Mouse (Mus musculus) inflammation-experienced regulatory T-cells, adult 6 months (primary cell): Measurements from ENCODE around the gene Plch2. TPM values are rescaled to one million over a fixed set of nuclear protein-coding genes. Genes with fewer than 3 reads are reported as not detected.
"Not testable (repeated sequence)": the region's sequence is repeated elsewhere in the genome, so short reads cannot be mapped to it uniquely, and the experiment has no call there.

Source experiments
- ATAC-seq: one replicate; pipeline ENCODE4 v1.8.0; 2017
- polyA plus RNA-seq, 3 experiments: library from polyadenylated mRNA; unstranded; fragments of 100-300 nt; shearing (Covaris generic); gene quantifications; one replicate each; pipeline ENCODE4 v1.2.1; 2017

Gene Plch2
- polyA plus RNA-seq = not detected

DNA sequence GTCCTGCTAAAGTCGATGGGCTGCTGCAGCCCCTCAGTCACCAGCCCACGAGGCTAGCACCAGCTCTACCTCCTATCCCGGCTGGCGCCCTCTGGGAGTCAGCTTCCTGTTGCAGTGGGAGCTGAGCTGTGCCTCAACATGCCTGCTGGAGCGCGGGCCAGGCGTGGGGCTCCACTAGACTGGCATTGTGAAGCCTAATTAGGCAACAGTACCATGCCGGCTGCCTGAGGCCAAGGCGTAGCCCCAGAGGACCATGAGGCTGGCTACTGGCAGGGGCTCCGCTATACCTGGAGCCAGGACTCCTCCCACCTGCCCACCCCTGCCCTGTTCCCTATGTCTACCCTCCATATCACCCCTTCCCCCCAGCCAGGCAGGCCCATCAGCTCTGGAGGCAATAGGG is at the start of gene Plch2:
Gene Plch2 (minus strand): TSS at position 61 of the 400 bp plus-strand sequence.
- ATAC-seq = no peak

DNA sequence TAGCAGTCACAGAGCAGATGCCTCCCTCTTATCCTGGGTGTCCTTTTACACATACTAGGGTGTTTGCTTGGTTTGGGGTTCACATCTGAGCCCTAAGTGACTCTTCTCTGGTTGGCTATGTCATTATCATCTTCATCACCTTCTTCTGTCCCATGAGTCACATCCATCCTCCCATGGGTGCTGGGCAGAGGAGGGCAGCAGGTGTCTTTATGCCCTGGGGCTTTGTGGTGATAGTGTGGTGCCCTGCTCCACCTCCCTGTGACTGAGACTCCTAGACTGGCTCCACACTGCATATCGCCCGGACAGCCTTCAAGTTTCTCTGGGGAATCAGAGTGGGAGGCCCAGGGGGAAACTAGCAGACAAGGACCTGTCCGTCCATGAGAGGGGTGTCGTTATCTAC is 42.0 kb upstream of the Plch2 start:
- ATAC-seq = no peak

DNA sequence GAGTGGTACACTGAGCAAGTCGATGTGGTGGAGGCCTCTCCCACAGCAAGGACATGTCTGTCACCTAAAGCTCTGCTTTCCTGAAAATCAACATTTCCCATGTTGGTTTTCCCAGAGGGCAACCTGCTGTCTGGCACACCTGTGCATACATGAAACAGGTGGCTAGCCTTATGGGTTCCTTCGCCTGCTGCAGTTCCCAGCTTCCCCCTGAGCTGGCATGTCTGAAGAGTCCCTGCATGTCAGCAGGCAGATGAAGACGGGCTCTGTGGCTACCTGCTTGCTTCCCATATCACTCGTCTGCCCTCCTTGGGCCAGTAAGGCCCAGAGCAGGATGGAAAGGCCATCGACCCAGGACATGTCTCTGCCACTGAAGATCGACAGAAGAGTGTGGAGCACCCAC is 40.9 kb upstream of the Plch2 start:
- no peak for ATAC-seq

DNA sequence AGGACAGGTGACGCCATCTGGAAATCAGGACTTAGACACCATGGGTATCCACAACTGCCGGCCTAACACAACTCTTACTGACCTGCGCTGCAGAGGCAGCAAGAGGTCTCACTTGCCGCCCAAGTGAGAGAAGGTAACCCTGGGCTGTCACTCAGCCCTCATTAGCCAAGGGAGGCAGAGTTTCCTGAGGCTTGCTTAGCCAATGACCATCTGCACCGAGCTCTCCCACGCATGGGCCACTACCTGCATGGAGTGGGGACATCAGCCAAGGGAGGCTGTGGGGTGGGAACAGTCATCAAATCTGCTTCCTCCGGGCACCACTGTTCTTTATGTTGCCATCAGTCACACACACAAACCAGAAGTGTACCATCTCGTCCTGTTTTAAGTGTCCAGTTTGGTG is 39.4 kb upstream of the Plch2 start:
- no peak for ATAC-seq

DNA sequence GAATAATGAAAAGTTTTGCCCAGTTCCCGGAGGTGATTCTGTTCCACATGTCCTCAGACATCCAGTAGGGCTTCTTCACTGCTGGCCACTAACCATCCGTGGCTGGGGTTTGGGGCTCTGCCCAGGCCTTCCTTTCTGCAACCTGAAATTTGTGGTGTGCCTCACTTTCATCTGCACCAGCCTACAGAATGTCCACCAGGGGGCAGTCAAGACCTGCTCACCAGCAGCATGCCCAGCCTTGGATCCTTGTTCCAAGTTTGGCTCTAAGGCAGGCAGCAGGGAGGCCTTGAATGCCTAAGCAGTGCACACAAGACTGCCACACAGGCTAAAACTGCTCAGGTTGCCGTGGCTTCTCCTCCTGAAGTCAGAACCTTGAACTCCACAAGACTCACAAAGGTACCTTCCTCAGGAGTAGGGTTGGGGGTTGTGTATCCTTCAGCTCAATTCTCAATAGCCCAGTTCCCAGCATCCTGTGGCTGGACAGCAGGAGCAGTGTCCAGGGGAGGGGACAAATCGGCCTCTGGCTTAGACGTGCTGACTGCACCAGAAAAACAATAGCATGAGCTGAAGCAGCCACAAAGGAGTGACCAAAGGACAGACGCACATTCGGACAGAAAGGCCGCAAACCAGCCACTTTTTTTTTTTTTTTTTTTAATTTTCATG is 38.8 kb upstream of the Plch2 start:
- peak; percentile 80 for ATAC-seq

DNA sequence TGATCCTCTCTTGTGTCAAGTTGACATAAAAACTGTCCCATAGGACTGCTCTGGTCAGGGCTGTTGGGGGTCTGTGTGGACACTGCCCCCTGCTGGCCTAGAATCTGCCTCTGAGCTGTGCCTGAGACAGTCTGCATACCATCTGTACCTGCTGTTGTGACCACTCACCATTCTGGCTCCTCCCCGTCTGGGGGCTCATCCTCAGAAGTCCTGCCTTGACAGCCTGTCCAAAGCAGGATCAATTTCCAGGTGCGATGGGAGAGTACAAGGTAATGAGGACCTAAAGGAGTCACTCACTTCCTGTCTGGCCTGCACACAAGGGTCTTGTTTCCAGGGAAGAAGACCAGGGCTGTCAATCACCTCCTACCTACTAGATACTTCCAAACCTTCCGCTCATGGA is 38.0 kb upstream of the Plch2 start:
- ATAC-seq = no peak

DNA sequence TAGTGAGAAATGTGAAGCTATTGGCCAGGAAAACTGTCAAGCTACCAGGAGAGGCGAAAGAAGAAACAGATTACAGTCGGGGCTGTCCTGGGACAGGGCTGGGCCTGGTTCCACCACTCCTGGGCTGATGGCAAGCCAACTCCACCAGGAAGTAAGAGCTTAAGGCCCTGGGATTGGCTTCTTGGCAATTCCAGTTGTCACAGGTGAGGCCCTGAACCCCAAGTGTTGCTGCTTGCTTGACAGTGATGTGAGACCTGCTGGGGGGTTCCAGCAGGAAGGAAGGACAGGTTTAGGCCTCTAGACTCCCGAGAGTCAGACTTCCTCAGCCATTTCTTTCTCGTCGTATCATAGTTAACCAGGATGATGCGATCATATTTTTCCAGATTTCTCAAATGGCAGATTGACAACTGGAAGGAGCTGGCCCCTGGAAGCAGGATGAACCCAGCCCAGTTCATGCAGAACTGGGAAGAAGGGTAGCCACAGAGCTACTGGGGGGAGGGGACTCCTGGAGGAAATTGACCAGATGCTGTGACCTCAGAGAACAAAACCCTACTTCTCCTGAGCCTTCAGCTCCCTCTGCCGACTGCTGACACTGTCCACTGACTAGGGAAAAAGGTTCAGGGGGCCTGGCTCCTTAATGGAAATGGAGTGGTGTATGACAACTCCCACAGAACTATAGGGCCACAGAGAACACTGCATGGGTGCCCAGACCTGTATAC is 37.0 kb upstream of the Plch2 start:
- no peak for ATAC-seq

DNA sequence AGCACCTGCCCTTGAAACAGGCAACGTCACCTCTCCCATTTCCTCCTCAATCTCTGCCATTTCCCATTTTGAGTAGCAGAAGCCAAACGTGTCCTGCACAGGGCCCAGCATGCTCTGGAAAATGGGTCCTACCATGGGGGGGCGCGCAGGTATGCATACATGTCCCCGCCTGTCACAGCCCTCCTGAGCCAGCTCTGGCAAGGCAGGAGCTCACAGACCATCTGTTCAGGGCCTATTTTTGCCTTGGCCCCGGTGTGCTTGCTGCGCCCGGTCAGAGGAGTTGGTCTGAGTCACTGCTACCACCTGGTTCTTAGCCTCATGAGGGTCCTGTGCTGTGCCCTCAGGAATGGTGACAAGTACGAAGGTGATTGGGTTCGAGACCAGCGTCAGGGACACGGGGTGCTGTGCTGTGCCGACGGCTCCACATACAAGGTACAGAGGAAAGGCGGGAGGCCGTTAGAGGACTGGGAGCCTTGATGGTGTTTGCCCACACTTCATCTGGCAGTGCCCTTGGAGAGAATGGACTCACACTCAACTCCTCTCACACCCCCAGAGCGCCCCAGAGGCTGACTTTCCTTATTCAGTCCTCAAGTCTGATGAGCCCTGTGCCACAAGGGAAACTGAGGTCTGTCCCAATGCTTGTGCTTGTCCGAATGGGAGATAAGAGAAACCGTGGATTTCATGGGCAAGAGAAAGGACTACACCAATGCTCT is 36.3 kb upstream of the Plch2 start:
- no peak for ATAC-seq

DNA sequence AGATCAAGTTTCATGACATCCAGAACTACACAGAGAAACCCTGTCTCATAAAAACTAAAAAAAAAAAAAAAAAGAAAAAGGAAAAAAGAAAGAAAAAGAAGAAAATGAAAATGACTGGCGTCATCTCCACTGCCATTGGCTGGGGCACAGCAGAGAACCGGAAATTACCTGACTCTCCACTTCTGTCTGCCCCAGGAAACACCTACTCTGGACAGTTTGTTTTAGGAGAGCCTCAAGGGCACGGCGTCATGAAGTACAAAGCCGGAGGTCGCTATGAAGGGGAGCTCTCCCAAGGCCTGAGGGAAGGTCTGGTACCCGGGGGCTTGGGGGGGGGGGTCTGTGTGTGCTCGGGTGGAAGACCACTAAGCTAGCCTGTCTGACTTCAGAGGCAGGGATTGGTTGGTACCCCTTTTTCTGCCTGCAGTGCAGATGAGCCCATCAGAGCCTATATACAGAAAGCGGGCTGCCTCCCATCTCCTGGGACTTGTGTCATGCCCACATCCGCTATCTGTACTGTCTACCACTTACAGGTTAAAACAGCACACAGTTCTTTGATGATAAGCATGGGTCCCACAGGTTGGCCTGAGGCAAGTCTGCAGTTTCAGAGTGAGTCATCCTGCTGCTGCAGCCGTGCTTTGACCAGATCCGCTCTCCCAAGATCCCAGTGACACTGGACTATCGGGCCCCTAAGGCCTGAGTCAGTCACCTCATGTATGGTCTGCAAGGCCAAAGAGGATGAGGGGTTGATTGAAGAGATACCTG is 34.3 kb upstream of the Plch2 start:
- ATAC-seq = no peak

DNA sequence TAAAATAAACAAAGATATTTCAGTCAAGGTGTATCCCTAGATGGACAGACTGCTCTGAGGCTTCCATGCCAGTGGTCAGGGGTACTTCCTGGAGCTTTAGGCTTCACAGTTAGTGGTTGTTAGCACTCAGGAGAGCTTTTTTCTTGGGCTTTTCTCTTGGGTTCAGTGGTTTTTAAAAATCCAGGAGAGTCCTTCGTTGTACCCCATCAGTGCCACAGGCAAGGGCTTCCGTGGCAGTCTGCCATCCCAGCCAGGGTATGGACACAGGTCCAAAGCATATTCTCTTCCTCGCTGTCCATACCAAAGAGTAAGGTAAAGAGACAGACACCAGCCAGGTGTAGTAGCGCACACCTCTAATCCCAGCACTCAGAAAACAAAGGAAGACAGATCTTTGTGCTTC is 33.6 kb upstream of the Plch2 start:
- ATAC-seq = no peak

DNA sequence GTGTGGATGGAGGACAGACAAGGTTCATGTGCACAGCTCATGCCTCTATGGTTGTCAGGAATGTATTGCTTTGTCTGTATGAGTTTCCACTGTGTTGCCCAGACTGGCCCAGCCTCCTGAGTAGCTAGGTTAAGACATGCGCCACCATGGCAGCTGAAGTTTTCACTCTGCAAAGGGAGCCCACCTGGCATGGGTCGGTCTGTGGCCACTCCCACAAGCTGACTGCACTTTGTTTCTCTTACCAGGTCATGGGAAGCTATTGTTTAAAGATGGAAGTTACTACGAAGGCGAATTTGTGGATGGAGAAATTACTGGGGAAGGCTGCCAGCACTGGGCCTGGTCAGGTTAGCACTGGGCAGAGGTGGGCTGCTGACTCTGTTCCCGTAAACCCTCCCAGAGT is 32.7 kb upstream of the Plch2 start:
- ATAC-seq = no peak

DNA sequence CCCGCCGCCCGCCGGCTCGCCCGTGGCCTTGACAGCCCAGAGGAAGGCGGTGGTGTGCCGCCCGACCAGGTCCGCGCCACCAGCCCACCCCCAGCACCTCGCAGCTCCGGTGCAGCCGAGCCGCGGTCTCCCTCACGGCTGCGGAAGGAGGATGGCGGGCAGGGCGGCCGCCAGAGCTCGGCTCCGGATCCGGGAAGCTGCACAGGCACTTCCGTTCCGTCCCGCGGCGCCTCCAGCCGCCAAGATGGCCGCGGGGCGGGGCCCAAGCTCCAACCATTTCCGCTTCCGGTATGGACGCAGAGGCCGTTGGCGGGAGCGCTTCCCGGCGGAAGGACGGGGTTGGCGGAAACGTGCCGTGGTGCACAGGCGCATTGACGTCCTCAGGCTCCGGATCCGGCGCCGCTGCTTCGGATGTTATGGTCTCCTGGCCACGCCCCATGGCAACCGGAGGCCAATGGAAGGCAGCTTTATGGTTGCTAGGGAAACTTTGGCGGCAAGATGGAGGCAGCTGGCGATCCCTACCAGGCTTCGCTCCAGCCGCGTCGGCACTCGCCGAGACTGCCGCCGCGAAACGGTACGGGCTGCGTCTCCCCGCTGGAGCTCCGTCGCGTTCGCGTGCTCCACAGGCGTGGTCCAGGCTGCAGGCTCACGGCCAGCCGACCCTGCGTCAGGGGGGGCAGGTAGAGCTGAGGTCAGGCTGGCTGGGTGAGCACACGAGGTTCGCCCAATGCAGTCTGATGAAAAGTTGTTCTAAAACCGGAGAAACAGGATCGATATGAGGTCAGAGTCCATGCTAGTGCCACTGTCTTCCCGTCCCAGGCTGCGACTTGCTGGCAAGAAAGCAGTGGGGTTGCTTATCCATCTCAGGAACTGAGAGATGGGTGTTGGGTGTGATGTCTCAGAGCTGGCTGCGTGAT is 29.8 kb upstream of the Plch2 start, which contains the start of the genes Rer1 and Morn1:
Gene Rer1 (minus strand): TSS at position 275 of the 917 bp plus-strand sequence.
Gene Morn1 (plus strand): TSS at position 470 of the 917 bp plus-strand sequence.
- ATAC-seq = peak; percentile 95

DNA sequence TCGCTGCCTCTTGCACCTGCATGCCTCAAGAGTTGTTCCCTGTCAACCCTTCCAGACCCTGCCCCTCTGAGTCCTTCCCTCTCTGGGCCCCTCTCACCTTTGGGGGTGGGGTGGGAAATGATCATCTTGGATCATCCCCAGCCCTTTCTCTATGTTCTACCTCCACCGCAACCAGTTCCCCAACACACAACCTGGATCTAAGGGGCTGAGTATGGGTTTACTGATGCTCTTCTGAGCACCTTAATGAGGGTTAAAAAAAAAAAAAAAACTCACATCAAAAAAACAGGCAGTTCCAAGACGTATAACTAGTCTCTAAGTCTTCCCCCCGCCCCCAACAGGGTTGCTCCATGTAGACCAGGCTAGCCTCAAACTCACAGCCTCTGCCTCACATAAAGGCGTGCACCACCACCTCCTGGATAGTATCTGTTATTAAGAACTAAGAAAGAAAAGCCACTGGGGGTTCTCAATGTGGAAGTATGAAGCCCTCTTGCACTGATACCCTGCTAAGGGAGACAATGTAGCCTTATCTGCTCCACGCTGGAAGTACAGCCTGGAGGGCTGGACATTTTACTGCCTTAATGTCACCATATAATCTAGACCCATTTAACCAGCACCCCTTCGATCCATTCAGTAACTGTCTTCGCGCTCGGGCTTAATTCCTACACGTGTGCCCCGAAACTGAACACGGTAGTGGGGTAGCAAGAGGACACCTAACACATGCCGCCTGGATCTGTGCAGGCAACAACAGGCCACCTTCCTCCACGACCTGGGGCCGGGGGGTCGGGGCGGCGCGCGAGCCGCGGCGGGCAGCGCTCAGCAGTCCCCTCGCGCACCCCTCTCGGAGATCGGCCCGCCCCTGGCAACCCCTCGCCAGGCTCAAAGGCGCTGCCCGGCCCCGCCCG is 28.9 kb upstream of the Plch2 start:
- no peak for ATAC-seq

DNA sequence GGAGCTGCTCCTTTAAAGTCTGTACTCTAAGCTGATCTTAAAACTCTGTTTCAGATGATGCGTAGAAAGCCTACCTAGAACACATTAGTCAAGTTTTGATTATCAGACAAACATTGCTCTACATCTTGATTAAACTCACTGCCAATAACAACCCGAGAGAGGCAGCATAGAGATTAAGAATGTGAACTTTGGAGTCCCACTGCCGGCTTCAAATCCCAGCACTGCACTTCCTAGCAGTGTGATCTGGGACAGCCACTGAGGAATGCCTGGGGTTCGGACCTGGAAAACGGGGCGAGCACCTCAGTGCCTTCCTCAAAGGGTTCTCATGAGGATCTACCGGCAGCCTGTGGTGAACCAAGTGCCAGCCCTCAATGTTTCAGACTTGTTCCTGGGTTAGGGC is 27.8 kb upstream of the Plch2 start:
- ATAC-seq = no peak

DNA sequence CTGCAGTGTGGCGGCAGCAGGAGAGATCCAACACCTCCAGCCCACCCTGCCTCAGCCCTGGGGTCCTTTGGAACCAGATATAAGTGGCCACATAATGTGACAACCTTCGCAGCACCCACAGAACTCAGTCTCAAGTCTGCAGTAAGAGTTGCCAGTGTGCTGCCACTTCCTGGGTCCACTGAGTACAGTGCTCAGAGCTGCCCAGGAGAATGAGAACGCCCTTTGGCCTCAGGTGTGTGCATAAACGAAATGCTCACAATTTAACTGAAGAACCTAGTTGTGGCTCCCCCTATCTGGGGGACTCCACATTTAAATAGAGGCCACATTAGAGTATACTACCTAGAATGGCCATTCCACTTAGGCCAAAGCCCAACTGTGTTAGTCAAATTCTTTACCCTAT is 27.0 kb upstream of the Plch2 start:
- ATAC-seq = no peak

DNA sequence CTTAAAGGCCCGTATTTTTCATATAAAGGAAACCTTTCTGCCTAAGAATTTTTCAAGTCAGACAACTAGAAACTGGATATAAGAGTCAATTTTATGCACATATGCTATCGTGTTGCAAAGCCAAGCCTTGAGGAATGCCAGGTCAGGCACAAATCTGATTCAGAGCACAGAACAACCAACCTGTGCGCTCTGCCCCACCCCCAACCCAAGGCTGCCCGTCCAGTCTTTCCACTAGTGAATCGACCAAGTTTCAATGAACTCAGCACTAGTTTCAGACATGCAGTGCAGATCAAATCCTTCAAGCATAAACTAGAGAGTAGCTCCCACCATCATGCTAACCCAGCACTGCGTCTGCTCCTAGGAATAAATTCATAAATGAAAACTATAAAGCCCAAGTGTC is 23.1 kb upstream of the Plch2 start:
- no peak for ATAC-seq

DNA sequence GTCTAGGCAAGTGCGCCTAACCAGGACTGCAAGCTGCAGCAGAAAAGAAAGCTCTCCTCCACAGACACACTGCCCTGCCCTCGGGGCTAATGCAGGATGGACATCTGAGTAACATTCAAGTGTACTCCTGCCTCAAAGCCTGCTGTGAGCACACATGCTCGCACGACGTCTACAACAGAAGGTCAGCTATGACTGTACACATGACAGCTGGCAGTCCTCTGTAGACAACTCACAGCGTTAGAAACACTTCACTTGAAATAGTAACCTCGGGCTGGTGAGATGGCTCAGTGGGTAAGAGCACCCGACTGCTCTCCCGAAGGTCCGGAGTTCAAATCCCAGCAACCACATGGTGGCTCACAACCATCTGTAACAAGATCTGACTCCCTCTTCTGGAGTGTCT is 22.2 kb upstream of the Plch2 start:
- ATAC-seq = not testable (repeated sequence)

DNA sequence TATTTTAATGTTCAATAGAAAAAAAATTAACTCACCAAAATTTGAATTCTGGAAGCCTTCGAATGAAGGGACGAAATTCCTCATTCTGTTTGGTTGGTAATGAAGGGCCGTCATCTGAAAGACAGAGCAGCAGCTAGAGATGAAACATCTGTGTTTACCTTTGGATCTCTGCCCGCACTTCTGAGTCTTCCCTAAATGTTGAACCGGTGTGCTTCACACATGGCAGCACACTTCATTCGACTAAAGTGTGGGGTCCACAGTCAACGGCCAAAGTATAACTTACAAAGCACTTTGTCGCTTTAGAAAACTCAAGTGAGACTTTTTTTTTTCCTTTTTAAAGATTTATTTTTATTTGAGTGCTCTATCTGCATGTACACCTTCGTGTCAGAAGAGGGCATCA is 20.1 kb upstream of the Plch2 start:
- ATAC-seq = no peak

DNA sequence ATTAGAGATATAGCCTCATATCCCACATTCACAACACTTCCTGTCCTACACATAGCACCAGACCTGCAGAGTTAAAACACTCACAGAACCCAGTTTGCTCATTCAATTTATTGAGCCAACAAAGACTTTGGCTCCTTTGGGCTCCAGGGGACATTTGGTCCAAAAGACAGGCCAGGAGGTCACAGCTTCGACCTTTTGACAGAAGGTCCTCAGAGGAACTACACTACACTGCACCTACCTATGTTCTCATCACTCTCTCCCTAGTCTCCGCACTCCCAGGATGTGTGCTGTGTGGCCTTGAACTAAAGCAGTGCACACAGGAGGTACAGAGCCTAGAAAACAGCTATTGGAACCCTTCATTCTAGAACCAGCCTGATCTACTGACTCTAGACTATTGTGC is 19.2 kb upstream of the Plch2 start:
- no peak for ATAC-seq

DNA sequence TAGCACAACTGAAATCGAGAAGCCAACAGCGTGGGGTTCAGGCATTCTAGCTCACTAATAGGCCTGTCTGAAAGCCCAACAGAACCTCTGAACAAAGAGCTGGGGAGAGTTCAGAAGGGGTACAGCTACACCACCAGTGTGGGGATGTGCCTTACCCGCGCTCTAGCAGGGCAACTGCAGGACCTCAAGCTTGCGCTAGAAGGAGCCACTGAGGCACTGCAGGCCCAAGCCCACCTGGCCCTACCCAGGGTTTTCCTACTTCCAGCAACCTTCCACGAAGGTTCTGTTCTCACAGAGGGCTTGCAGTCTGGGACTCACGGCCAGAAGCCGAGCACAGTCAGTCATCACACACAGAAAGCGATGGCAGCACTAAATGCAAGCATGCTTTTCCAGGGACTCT is 18.6 kb upstream of the Plch2 start:
- ATAC-seq = no peak

DNA sequence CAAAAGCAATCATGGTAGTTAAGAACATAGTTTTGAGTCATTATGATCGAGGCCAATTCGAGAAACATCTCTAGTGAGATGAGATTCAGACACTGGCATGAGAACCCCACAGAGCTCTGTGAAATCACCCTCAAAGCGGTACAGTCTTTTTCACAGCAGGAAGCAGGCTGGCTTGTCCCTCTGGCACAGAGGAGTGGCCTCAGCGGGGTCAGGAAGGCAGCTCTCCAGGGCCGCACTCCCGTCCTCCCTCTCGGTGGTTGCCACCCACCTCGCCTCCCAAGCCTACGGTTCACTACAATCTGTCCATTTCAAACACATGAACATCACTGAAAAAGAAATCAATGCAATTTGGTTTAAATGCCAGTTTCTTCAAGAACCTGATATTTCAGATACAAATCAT is 17.8 kb upstream of the Plch2 start:
- ATAC-seq = no peak
